Mouse (Mus musculus): ENCODE data around the gene Pex11a. TPM values are rescaled to one million over a fixed set of nuclear protein-coding genes. Genes with fewer than 3 reads are reported as not detected.
"Not testable (repeated sequence)": the region's sequence is repeated elsewhere in the genome, so short reads cannot be mapped to it uniquely, and the experiment has no call there.

Gene Pex11a
- 18.0 and 18.2 TPM in 2 replicates for polyA plus RNA-seq (2015; fragmentation: Nextera tagmentation; extraction: Ambion mirVana)

GRCm38 (mm10) chr7:79742659-79743536, at the start of gene Pex11a, which contains the start of gene Wdr93:
Gene Pex11a (minus strand): TSS chr7:79743131.
Gene Wdr93 (plus strand): TSS chr7:79743163.
- Histone ChIP-seq H3K27ac (ENCODE audit: low read length) (no peak within 1 kb of the TSS), H3K27me3 (replicated peaks; ENCODE audit: control insufficient read depth, insufficient read depth, low read length) (no peaks in the 10 kb centered on the region), H3K9me3 (ENCODE audit: control insufficient read depth, low read length) (no peaks in the 10 kb centered on the region), H3K4me2 (ENCODE audit: low read length) (peak within 1 kb of the TSS; percentile 99), H3K4me3 (replicated peaks; ENCODE audit: low read length) (peak within 1 kb of the TSS; percentile 68), H3K9ac (replicated peaks; ENCODE audit: low read depth, low read length) (peak within 1 kb of the TSS; percentile 74), H3K36me3 (ENCODE audit: control insufficient read depth, insufficient read depth) (no peaks in the 10 kb centered on the region), H3K4me1 (replicated peaks; ENCODE audit: control insufficient read depth, insufficient read depth, low read length) (peaks cover 7% of the 10 kb centered on the region)
- ATAC-seq: peak; percentile 95
- WGBS: 2% methylated on average over 46 of the region's 46 CpGs

GRCm38 (mm10) chr7:79789812-79790211, 46.9 kb upstream of the Pex11a start:
- Histone ChIP-seq H3K27me3 (replicated peaks; ENCODE audit: control insufficient read depth, insufficient read depth, low read length) (peaks cover 26% of the 10 kb centered on the region), H3K4me1 (replicated peaks; ENCODE audit: control insufficient read depth, insufficient read depth, low read length) (peaks cover 12% of the 10 kb centered on the region)
- H3K36me3 ChIP-seq (ENCODE audit: control insufficient read depth, insufficient read depth); H3K27ac ChIP-seq (ENCODE audit: low read length); H3K9ac ChIP-seq (replicated peaks; ENCODE audit: low read depth, low read length); H3K9me3 ChIP-seq (ENCODE audit: control insufficient read depth, low read length); H3K4me3 ChIP-seq (replicated peaks; ENCODE audit: low read length); H3K4me2 ChIP-seq (ENCODE audit: low read length); ATAC-seq: not testable (repeated sequence)
- 24% methylated on average over 2 of the region's 2 CpGs for WGBS

- Histone ChIP-seq H3K27me3 (replicated peaks; ENCODE audit: control insufficient read depth, insufficient read depth, low read length) (0 out of 2 replicates have a peak, but pooled peaks cover 6% of the 10 kb centered on the region), H3K9ac (replicated peaks; ENCODE audit: low read depth, low read length) (no peak overlapping the region), H3K36me3 (ENCODE audit: control insufficient read depth, insufficient read depth) (no peaks in the 10 kb centered on the region), H3K9me3 (ENCODE audit: control insufficient read depth, low read length) (no peaks in the 10 kb centered on the region), H3K27ac (ENCODE audit: low read length) (no peak overlapping the region), H3K4me2 (ENCODE audit: low read length) (no peak overlapping the region), H3K4me1 (replicated peaks; ENCODE audit: control insufficient read depth, insufficient read depth, low read length) (no peaks in the 10 kb centered on the region), H3K4me3 (replicated peaks; ENCODE audit: low read length) (no peak overlapping the region)
- WGBS: 15% methylated on average over 6 of the region's 6 CpGs
- peak; percentile 59; the same call in 1 of the 2 replicates for ATAC-seq
Measured at GRCm38 (mm10) chr7:79786295-79786694, 43.4 kb upstream of the Pex11a start.

- Histone ChIP-seq H3K9ac (replicated peaks; ENCODE audit: low read depth, low read length) (no peak overlapping the region), H3K4me1 (replicated peaks; ENCODE audit: control insufficient read depth, insufficient read depth, low read length) (peaks cover 3% of the 10 kb centered on the region), H3K36me3 (ENCODE audit: control insufficient read depth, insufficient read depth) (no peaks in the 10 kb centered on the region), H3K27ac (ENCODE audit: low read length) (no peak overlapping the region), H3K4me3 (replicated peaks; ENCODE audit: low read length) (no peak overlapping the region), H3K27me3 (replicated peaks; ENCODE audit: control insufficient read depth, insufficient read depth, low read length) (no peaks in the 10 kb centered on the region), H3K4me2 (ENCODE audit: low read length) (no peak overlapping the region), H3K9me3 (ENCODE audit: control insufficient read depth, low read length) (no peaks in the 10 kb centered on the region)
- 80% methylated on average over 2 of the region's 2 CpGs for WGBS
- ATAC-seq: no peak
Measured at GRCm38 (mm10) chr7:79782516-79782855, 39.6 kb upstream of the Pex11a start.

- no peak overlapping the region for H3K4me2 ChIP-seq (ENCODE audit: low read length)
- no peak overlapping the region for H3K9ac ChIP-seq (replicated peaks; ENCODE audit: low read depth, low read length)
- WGBS: 79% methylated on average over 11 of the region's 11 CpGs
- no peaks in the 10 kb centered on the region for H3K27me3 ChIP-seq (replicated peaks; ENCODE audit: control insufficient read depth, insufficient read depth, low read length)
- no peak for ATAC-seq
- H3K4me1 ChIP-seq (replicated peaks; ENCODE audit: control insufficient read depth, insufficient read depth, low read length): peaks cover 3% of the 10 kb centered on the region
- H3K27ac ChIP-seq (ENCODE audit: low read length): no peak overlapping the region
- H3K36me3 ChIP-seq (ENCODE audit: control insufficient read depth, insufficient read depth): no peaks in the 10 kb centered on the region
- H3K9me3 ChIP-seq (ENCODE audit: control insufficient read depth, low read length): no peaks in the 10 kb centered on the region
- no peak overlapping the region for H3K4me3 ChIP-seq (replicated peaks; ENCODE audit: low read length)
Measured at GRCm38 (mm10) chr7:79781826-79782515, 39.0 kb upstream of the Pex11a start.

GRCm38 (mm10) chr7:79780647-79781626, 38.0 kb upstream of the Pex11a start:
- Histone ChIP-seq H3K4me1 (replicated peaks; ENCODE audit: control insufficient read depth, insufficient read depth, low read length) (peaks cover 3% of the 10 kb centered on the region), H3K27me3 (replicated peaks; ENCODE audit: control insufficient read depth, insufficient read depth, low read length) (no peaks in the 10 kb centered on the region), H3K27ac (ENCODE audit: low read length) (no peak overlapping the region), H3K4me2 (ENCODE audit: low read length) (peak overlapping the region; percentile 46), H3K9ac (replicated peaks; ENCODE audit: low read depth, low read length) (no peak overlapping the region; the same call in 1 of the 2 replicates), H3K9me3 (ENCODE audit: control insufficient read depth, low read length) (no peaks in the 10 kb centered on the region), H3K4me3 (replicated peaks; ENCODE audit: low read length) (peak overlapping the region; percentile 20; the same call in 1 of the 2 replicates), H3K36me3 (ENCODE audit: control insufficient read depth, insufficient read depth) (no peaks in the 10 kb centered on the region)
- ATAC-seq: peak; percentile 69
- WGBS: 34% methylated on average over 16 of the region's 16 CpGs

GRCm38 (mm10) chr7:79771561-79772512, 28.9 kb upstream of the Pex11a start:
- no peak overlapping the region for H3K4me3 ChIP-seq (replicated peaks; ENCODE audit: low read length)
- no peak overlapping the region for H3K9ac ChIP-seq (replicated peaks; ENCODE audit: low read depth, low read length)
- no peaks in the 10 kb centered on the region for H3K36me3 ChIP-seq (ENCODE audit: control insufficient read depth, insufficient read depth)
- H3K27me3 ChIP-seq (replicated peaks; ENCODE audit: control insufficient read depth, insufficient read depth, low read length): no peaks in the 10 kb centered on the region
- H3K4me1 ChIP-seq (replicated peaks; ENCODE audit: control insufficient read depth, insufficient read depth, low read length): no peaks in the 10 kb centered on the region
- no peaks in the 10 kb centered on the region for H3K9me3 ChIP-seq (ENCODE audit: control insufficient read depth, low read length)
- ATAC-seq: no peak
- H3K4me2 ChIP-seq (ENCODE audit: low read length): no peak overlapping the region
- 50% methylated on average over 15 of the region's 15 CpGs for WGBS
- no peak overlapping the region for H3K27ac ChIP-seq (ENCODE audit: low read length)

GRCm38 (mm10) chr7:79769664-79770063, 26.7 kb upstream of the Pex11a start:
- no peaks in the 10 kb centered on the region for H3K27me3 ChIP-seq (replicated peaks; ENCODE audit: control insufficient read depth, insufficient read depth, low read length)
- H3K9me3 ChIP-seq (ENCODE audit: control insufficient read depth, low read length): no peaks in the 10 kb centered on the region
- no peak overlapping the region for H3K4me3 ChIP-seq (replicated peaks; ENCODE audit: low read length)
- H3K27ac ChIP-seq (ENCODE audit: low read length): no peak overlapping the region
- ATAC-seq: no peak
- no peaks in the 10 kb centered on the region for H3K4me1 ChIP-seq (replicated peaks; ENCODE audit: control insufficient read depth, insufficient read depth, low read length)
- 96% methylated on average over 3 of the region's 3 CpGs for WGBS
- H3K4me2 ChIP-seq (ENCODE audit: low read length): no peak overlapping the region
- no peaks in the 10 kb centered on the region for H3K36me3 ChIP-seq (ENCODE audit: control insufficient read depth, insufficient read depth)
- no peak overlapping the region for H3K9ac ChIP-seq (replicated peaks; ENCODE audit: low read depth, low read length)
